In genomic region chr5:38905271-38905670, GRCm38 (mm10) we compare ENCODE assay signal across 26 mouse cellular contexts. TPM values are rescaled to one million over a fixed set of nuclear protein-coding genes. Genes with fewer than 3 reads are reported as not detected.
"Had no signal": no experiment of that assay in that cellular context is flagged by ENCODE, and none has a peak within 500 bp of the region (broad histone marks: within the 10 kb centered on the region; RNA-seq: fewer than 3 reads in every experiment).

No protein-coding gene starts in this region.

- DNase-seq: kidney, adult 2 months; kidney, postnatal 36 days; layer of hippocampus, postnatal 36 days; liver, postnatal 0 days; lung, embryonic 14.5 days; midbrain, embryonic 14.5 days; right cerebral cortex, adult 18-20 months; right cerebral cortex, postnatal 14 days; right cerebral cortex, postnatal 4 days; thymus, postnatal 25 days had no signal

- H3K4me1 ChIP-seq: limb, embryonic 12.5 days; limb, embryonic 15.5 days; midbrain, embryonic 10.5 days; neural tube, embryonic 12.5 days; neural tube, embryonic 15.5 days had no signal

- H3K27ac ChIP-seq: kidney, postnatal 0 days; left cerebral cortex, adult 2 months; limb, embryonic 12.5 days; limb, embryonic 15.5 days; liver, embryonic 14.5 days; macrophage; midbrain, embryonic 10.5 days; neural tube, embryonic 12.5 days; neural tube, embryonic 15.5 days; stomach, postnatal 0 days had no signal

- H3K36me3 ChIP-seq: limb, embryonic 12.5 days; limb, embryonic 15.5 days; midbrain, embryonic 10.5 days; neural tube, embryonic 12.5 days; neural tube, embryonic 15.5 days had no signal

- H3K27me3 ChIP-seq: limb, embryonic 12.5 days; limb, embryonic 15.5 days; megakaryocyte, embryonic 14.5 days; neural tube, embryonic 12.5 days; neural tube, embryonic 15.5 days had no signal

- H3K4me3 ChIP-seq: left cerebral cortex, adult 2 months; limb, embryonic 12.5 days; limb, embryonic 15.5 days; megakaryocyte, embryonic 14.5 days; midbrain, embryonic 10.5 days; neural tube, embryonic 12.5 days; neural tube, embryonic 15.5 days had no signal

- ATAC-seq: liver, postnatal 0 days had no signal

- H3K9ac ChIP-seq: limb, embryonic 12.5 days; limb, embryonic 15.5 days; liver, embryonic 14.5 days; liver, postnatal 0 days; lung, embryonic 14.5 days; neural tube, embryonic 12.5 days; neural tube, embryonic 15.5 days had no signal

- H3K4me2 ChIP-seq: limb, embryonic 12.5 days; limb, embryonic 15.5 days; liver, embryonic 11.5 days; lung, embryonic 14.5 days; neural tube, embryonic 12.5 days; neural tube, embryonic 15.5 days had no signal

- H3K9me3 ChIP-seq: limb, embryonic 12.5 days; limb, embryonic 15.5 days; midbrain, embryonic 10.5 days; neural tube, embryonic 12.5 days; neural tube, embryonic 15.5 days had no signal

RNA-seq across cellular contexts. Expression of gene Clnk, which starts 28.7 kb away (rescaled TPM):
- total RNA-seq: layer of hippocampus, postnatal 36 days; left cerebral cortex, postnatal 36 days; midbrain, postnatal 0 days had no signal
- polyA plus RNA-seq: kidney, embryonic 14.5 days; kidney, postnatal 0 days; limb, embryonic 12.5 days; lung, embryonic 14.5 days; lung, postnatal 0 days; macrophage; neural tube, embryonic 12.5 days had no signal
